Mouse (Mus musculus): Measurements from ENCODE around the gene Ipo13. TPM values are rescaled to one million over a fixed set of nuclear protein-coding genes. Genes with fewer than 3 reads are reported as not detected.

Gene Ipo13
- polyA plus RNA-seq, 1 experiment = 55.5 TPM

- WGBS = under 1% methylated on average over 21 of the region's 21 CpGs
- Histone ChIP-seq H3K4me1 (ENCODE audit: control insufficient read depth, insufficient read depth, low read length) (0 out of 2 replicates have a peak, but pooled peaks cover 2% of the 10 kb centered on the region), H3K36me3 (ENCODE audit: control insufficient read depth, insufficient read depth, low read length) (no peaks in the 10 kb centered on the region), H3K27me3 (replicated peaks; ENCODE audit: control insufficient read depth, insufficient read depth, low read length) (no peaks in the 10 kb centered on the region), H3K4me3 (ENCODE audit: insufficient read depth, low read depth, low read length) (peak within 1 kb of the TSS; percentile 64), H3K27ac (ENCODE audit: insufficient read depth, low read depth, low read length) (no peak within 1 kb of the TSS)
- TF ChIP-seq POLR2A (IDR thresholded peaks at IDR 0.05; ENCODE audit: low read depth, low read length) (no peak), CTCF (conservative IDR thresholded peaks at IDR 0.05; ENCODE audit: insufficient read depth, insufficient read length, low read depth, low read length) (no peak)
- DNase-seq = peak; percentile 94
These were observed 23.0 kb downstream of the Ipo13 start, which contains the start of gene Dph2 for GRCm38 (mm10) chr4:117891738-117892161. Gene Dph2 (minus strand): TSS chr4:117892032.

GRCm38 (mm10) chr4:117890750-117891149 lies 24.0 kb downstream of the Ipo13 start:
- no peaks in the 10 kb centered on the region for H3K27me3 ChIP-seq (replicated peaks; ENCODE audit: control insufficient read depth, insufficient read depth, low read length)
- peaks cover 2% of the 10 kb centered on the region; the same call in 1 of the 2 replicates for H3K4me1 ChIP-seq (ENCODE audit: control insufficient read depth, insufficient read depth, low read length)
- H3K4me3 ChIP-seq (ENCODE audit: insufficient read depth, low read depth, low read length) = no peak overlapping the region
- no peaks in the 10 kb centered on the region for H3K36me3 ChIP-seq (ENCODE audit: control insufficient read depth, insufficient read depth, low read length)
- no peak overlapping the region for H3K27ac ChIP-seq (ENCODE audit: insufficient read depth, low read depth, low read length)
- 74% methylated on average over 8 of the region's 8 CpGs for WGBS
- TF ChIP-seq POLR2A (IDR thresholded peaks at IDR 0.05; ENCODE audit: low read depth, low read length) (no peak), CTCF (conservative IDR thresholded peaks at IDR 0.05; ENCODE audit: insufficient read depth, insufficient read length, low read depth, low read length) (no peak)
- DNase-seq = no peak

DNA sequence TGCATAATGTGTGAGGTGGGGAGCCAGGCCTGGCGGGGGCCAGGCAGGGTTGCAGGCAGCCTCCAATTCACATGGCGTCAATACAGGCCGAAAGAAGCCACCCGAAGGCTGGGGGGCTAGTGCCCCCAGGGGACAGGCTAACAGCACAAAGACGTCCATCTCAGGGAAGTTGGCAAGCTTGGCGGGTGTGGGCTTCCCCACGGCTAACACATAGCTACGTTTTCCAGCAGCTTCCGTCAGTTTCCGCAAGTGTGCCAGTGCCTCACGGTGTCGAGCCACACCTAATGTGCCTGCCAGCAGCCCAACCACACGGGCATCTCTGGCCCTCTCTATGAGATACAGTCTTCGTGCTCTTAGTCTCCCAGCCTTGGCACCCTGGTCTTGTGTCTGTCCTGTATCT lies 24.8 kb downstream of the Ipo13 start:
- no peak overlapping the region for H3K4me3 ChIP-seq (ENCODE audit: insufficient read depth, low read depth, low read length)
- no peak for DNase-seq
- no peak for TF ChIP-seq CTCF (conservative IDR thresholded peaks at IDR 0.05; ENCODE audit: insufficient read depth, insufficient read length, low read depth, low read length)
- TF ChIP-seq POLR2A (IDR thresholded peaks at IDR 0.05; ENCODE audit: low read depth, low read length) = no peak
- 92% methylated on average over 14 of the region's 14 CpGs for WGBS
- no peaks in the 10 kb centered on the region for H3K27me3 ChIP-seq (replicated peaks; ENCODE audit: control insufficient read depth, insufficient read depth, low read length)
- peaks cover 2% of the 10 kb centered on the region; the same call in 1 of the 2 replicates for H3K4me1 ChIP-seq (ENCODE audit: control insufficient read depth, insufficient read depth, low read length)
- H3K27ac ChIP-seq (ENCODE audit: insufficient read depth, low read depth, low read length) = no peak overlapping the region
- no peaks in the 10 kb centered on the region; the same call in 1 of the 2 replicates for H3K36me3 ChIP-seq (ENCODE audit: control insufficient read depth, insufficient read depth, low read length)

GRCm38 (mm10) chr4:117889471-117889870 lies 25.3 kb downstream of the Ipo13 start:
- no peak for DNase-seq
- Histone ChIP-seq H3K4me3 (ENCODE audit: insufficient read depth, low read depth, low read length) (no peak overlapping the region), H3K27me3 (replicated peaks; ENCODE audit: control insufficient read depth, insufficient read depth, low read length) (no peaks in the 10 kb centered on the region), H3K27ac (ENCODE audit: insufficient read depth, low read depth, low read length) (no peak overlapping the region), H3K4me1 (ENCODE audit: control insufficient read depth, insufficient read depth, low read length) (peaks cover 2% of the 10 kb centered on the region; the same call in 1 of the 2 replicates), H3K36me3 (ENCODE audit: control insufficient read depth, insufficient read depth, low read length) (no peaks in the 10 kb centered on the region; the same call in 1 of the 2 replicates)
- TF ChIP-seq CTCF (conservative IDR thresholded peaks at IDR 0.05; ENCODE audit: insufficient read depth, insufficient read length, low read depth, low read length) (no peak), POLR2A (IDR thresholded peaks at IDR 0.05; ENCODE audit: low read depth, low read length) (no peak)
- WGBS = 92% methylated on average over 15 of the region's 15 CpGs

DNA sequence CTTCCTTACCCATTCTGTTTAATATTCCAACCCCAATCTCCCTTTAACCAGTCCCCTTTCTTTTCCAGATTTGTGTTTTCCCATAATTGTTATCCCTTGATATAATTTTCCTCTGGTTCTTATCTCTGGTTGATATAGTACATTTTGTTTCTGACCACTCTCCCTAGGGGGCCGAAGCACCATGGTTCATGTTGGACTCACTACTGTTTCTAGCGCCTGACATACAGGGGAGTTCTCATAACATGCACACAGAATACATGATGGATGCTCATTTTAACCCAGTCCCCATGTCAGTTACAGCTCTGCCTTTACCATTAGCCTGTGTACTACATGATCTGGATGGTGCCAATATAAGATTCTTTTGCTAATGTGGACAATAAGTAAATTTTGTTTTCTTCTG lies 26.9 kb downstream of the Ipo13 start:
- no peak overlapping the region for H3K4me3 ChIP-seq (ENCODE audit: insufficient read depth, low read depth, low read length)
- no peaks in the 10 kb centered on the region for H3K27me3 ChIP-seq (replicated peaks; ENCODE audit: control insufficient read depth, insufficient read depth, low read length)
- TF ChIP-seq POLR2A (IDR thresholded peaks at IDR 0.05; ENCODE audit: low read depth, low read length) = no peak
- no peak for TF ChIP-seq CTCF (conservative IDR thresholded peaks at IDR 0.05; ENCODE audit: insufficient read depth, insufficient read length, low read depth, low read length)
- WGBS = 78% methylated on average over 2 of the region's 2 CpGs
- DNase-seq = no peak
- no peak overlapping the region for H3K27ac ChIP-seq (ENCODE audit: insufficient read depth, low read depth, low read length)
- peaks cover 6% of the 10 kb centered on the region; the same call in 1 of the 2 replicates for H3K4me1 ChIP-seq (ENCODE audit: control insufficient read depth, insufficient read depth, low read length)
- H3K36me3 ChIP-seq (ENCODE audit: control insufficient read depth, insufficient read depth, low read length) = no peaks in the 10 kb centered on the region; the same call in 1 of the 2 replicates

GRCm38 (mm10) chr4:117887133-117887532 lies 27.7 kb downstream of the Ipo13 start, which contains the start of gene Atp6v0b:
Gene Atp6v0b (minus strand): TSS chr4:117887333.
- under 1% methylated on average over 37 of the region's 37 CpGs for WGBS
- Histone ChIP-seq H3K27ac (ENCODE audit: insufficient read depth, low read depth, low read length) (peak within 1 kb of the TSS; percentile 73), H3K27me3 (replicated peaks; ENCODE audit: control insufficient read depth, insufficient read depth, low read length) (no peaks in the 10 kb centered on the region), H3K36me3 (ENCODE audit: control insufficient read depth, insufficient read depth, low read length) (no peaks in the 10 kb centered on the region; the same call in 1 of the 2 replicates), H3K4me1 (ENCODE audit: control insufficient read depth, insufficient read depth, low read length) (peaks cover 6% of the 10 kb centered on the region; the same call in 1 of the 2 replicates), H3K4me3 (ENCODE audit: insufficient read depth, low read depth, low read length) (peak within 1 kb of the TSS; percentile 84)
- TF ChIP-seq POLR2A (IDR thresholded peaks at IDR 0.05; ENCODE audit: low read depth, low read length) (peak; percentile 68), CTCF (conservative IDR thresholded peaks at IDR 0.05; ENCODE audit: insufficient read depth, insufficient read length, low read depth, low read length) (no peak)
- peak; percentile 97 for DNase-seq

GRCm38 (mm10) chr4:117886644-117887043 lies 28.2 kb downstream of the Ipo13 start:
- Histone ChIP-seq H3K4me3 (ENCODE audit: insufficient read depth, low read depth, low read length) (peak overlapping the region; percentile 84), H3K36me3 (ENCODE audit: control insufficient read depth, insufficient read depth, low read length) (no peaks in the 10 kb centered on the region; the same call in 1 of the 2 replicates), H3K27ac (ENCODE audit: insufficient read depth, low read depth, low read length) (peak overlapping the region; percentile 73), H3K27me3 (replicated peaks; ENCODE audit: control insufficient read depth, insufficient read depth, low read length) (no peaks in the 10 kb centered on the region), H3K4me1 (ENCODE audit: control insufficient read depth, insufficient read depth, low read length) (peaks cover 6% of the 10 kb centered on the region; the same call in 1 of the 2 replicates)
- no peak for TF ChIP-seq CTCF (conservative IDR thresholded peaks at IDR 0.05; ENCODE audit: insufficient read depth, insufficient read length, low read depth, low read length)
- no peak for TF ChIP-seq POLR2A (IDR thresholded peaks at IDR 0.05; ENCODE audit: low read depth, low read length)
- DNase-seq = peak; percentile 42
- under 1% methylated on average over 23 of the region's 24 CpGs for WGBS
